ENCODE assay signal across 18 mouse cellular contexts in the genomic region with DNA sequence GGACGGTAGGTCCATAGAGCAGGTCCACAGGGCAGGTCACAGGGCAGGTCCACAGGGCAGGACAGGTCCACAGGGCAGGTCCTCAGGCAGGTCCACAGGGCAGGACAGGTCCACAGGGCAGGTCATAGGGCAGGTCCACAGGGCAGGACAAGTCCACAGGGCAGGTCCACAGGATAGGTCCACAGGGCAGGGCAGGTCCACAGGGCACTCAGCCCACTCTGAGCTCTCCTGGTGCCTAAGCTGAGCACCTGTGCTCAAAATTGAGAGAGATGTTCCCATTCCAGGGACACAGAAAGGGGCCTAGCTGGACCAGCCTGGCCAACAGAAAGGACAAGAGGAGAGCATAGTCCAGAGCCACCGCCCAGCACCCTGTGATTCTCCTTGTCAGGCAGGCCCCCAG. TPM values are rescaled to one million over a fixed set of nuclear protein-coding genes. Genes with fewer than 3 reads are reported as not detected.
DNase-seq lines count a peak whose midpoint lies in the region; ATAC-seq lines count a peak whose summit lies in the region.
"Had no signal": no experiment of that assay in that cellular context is flagged by ENCODE, and none has a peak within 500 bp of the region (broad histone marks: within the 10 kb centered on the region; RNA-seq: fewer than 3 reads in every experiment).

No protein-coding gene starts in this region.

- ATAC-seq in forebrain, embryonic 16.5 days, result no peak
- ATAC-seq in hindbrain, embryonic 12.5 days (ENCODE audit: low FRiP score), result peak; percentile 27; the same call in 1 of the 2 replicates
- no peak for ATAC-seq in hindbrain, embryonic 16.5 days
- no peak for ATAC-seq in neural tube, embryonic 13.5 days (ENCODE audit: low read depth)
- ATAC-seq in CD4-positive, CD25-positive, alpha-beta regulatory T cell, adult 4 months, result no peak
- ATAC-seq: liver, postnatal 0 days had no signal

- no peaks in the 10 kb centered on the region for H3K36me3 ChIP-seq in forebrain, embryonic 10.5 days (replicated peaks)
- no peaks in the 10 kb centered on the region for H3K36me3 ChIP-seq in forebrain, embryonic 16.5 days (ENCODE audit: control insufficient read depth, insufficient read depth)
- H3K36me3 ChIP-seq in hindbrain, embryonic 12.5 days, result no peaks in the 10 kb centered on the region
- H3K36me3 ChIP-seq in hindbrain, embryonic 16.5 days (ENCODE audit: control insufficient read depth, insufficient read depth, low read length), result no peaks in the 10 kb centered on the region
- H3K36me3 ChIP-seq in neural tube, embryonic 13.5 days, result no peaks in the 10 kb centered on the region
- H3K36me3 ChIP-seq: embryonic facial prominence, embryonic 13.5 days; heart, embryonic 12.5 days had no signal

- 85% methylated on average over 2 of the region's 2 CpGs for WGBS in forebrain, embryonic 10.5 days
- 68% methylated on average over 2 of the region's 2 CpGs for WGBS in forebrain, embryonic 16.5 days
- 84% methylated on average over 2 of the region's 2 CpGs for WGBS in hindbrain, embryonic 12.5 days
- 85% methylated on average over 2 of the region's 2 CpGs for WGBS in hindbrain, embryonic 16.5 days
- 82% methylated on average over 2 of the region's 2 CpGs for WGBS in neural tube, embryonic 13.5 days

- no peaks in the 10 kb centered on the region for H3K9me3 ChIP-seq in forebrain, embryonic 10.5 days
- H3K9me3 ChIP-seq in forebrain, embryonic 16.5 days (ENCODE audit: control insufficient read depth, low read length), result no peaks in the 10 kb centered on the region
- H3K9me3 ChIP-seq in hindbrain, embryonic 12.5 days (replicated peaks), result no peaks in the 10 kb centered on the region
- no peaks in the 10 kb centered on the region for H3K9me3 ChIP-seq in hindbrain, embryonic 16.5 days (ENCODE audit: control insufficient read depth, low read length)
- H3K9me3 ChIP-seq in neural tube, embryonic 13.5 days, result no peaks in the 10 kb centered on the region
- H3K9me3 ChIP-seq: embryonic facial prominence, embryonic 13.5 days had no signal

- peaks cover 27% of the 10 kb centered on the region for H3K4me1 ChIP-seq in forebrain, embryonic 10.5 days
- peaks cover 29% of the 10 kb centered on the region for H3K4me1 ChIP-seq in forebrain, embryonic 16.5 days (replicated peaks; ENCODE audit: control insufficient read depth, insufficient read depth, low read length)
- H3K4me1 ChIP-seq in hindbrain, embryonic 12.5 days, result peaks cover 24% of the 10 kb centered on the region
- peaks cover 5% of the 10 kb centered on the region; the same call in 1 of the 2 replicates for H3K4me1 ChIP-seq in hindbrain, embryonic 16.5 days (ENCODE audit: control insufficient read depth, insufficient read depth, low read depth, low read length)
- H3K4me1 ChIP-seq in neural tube, embryonic 13.5 days (replicated peaks), result peaks cover 26% of the 10 kb centered on the region

- no peak overlapping the region for H3K4me3 ChIP-seq in forebrain, embryonic 10.5 days
- H3K4me3 ChIP-seq in forebrain, embryonic 16.5 days (replicated peaks; ENCODE audit: low read length), result no peak overlapping the region
- no peak overlapping the region for H3K4me3 ChIP-seq in hindbrain, embryonic 12.5 days
- no peak overlapping the region for H3K4me3 ChIP-seq in hindbrain, embryonic 16.5 days (ENCODE audit: low read length)
- H3K4me3 ChIP-seq in neural tube, embryonic 13.5 days, result no peak overlapping the region
- H3K4me3 ChIP-seq: embryonic facial prominence, embryonic 13.5 days; heart, embryonic 12.5 days had no signal

- no peak for DNase-seq in forebrain, embryonic 10.5 days (ENCODE audit: extremely low spot score, low spot score)
- no peak for DNase-seq in neural tube, embryonic 10.5 days (ENCODE audit: extremely low spot score, low spot score)
- DNase-seq in testis, postnatal 10 days (ENCODE audit: low spot score), result no peak
- DNase-seq: adrenal gland, adult 8-10 months; cerebellum, postnatal 25 days; kidney, adult 9 months; layer of hippocampus, postnatal 36 days; liver; liver, postnatal 0 days; right cerebral cortex, postnatal 4 days; thymus, postnatal 4 days had no signal

- peaks cover 8% of the 10 kb centered on the region for H3K27me3 ChIP-seq in forebrain, embryonic 10.5 days (ENCODE audit: poor library complexity, severe bottlenecking)
- H3K27me3 ChIP-seq in forebrain, embryonic 16.5 days (replicated peaks; ENCODE audit: control insufficient read depth, insufficient read depth, low read length), result no peaks in the 10 kb centered on the region
- no peaks in the 10 kb centered on the region for H3K27me3 ChIP-seq in hindbrain, embryonic 12.5 days
- H3K27me3 ChIP-seq in hindbrain, embryonic 16.5 days (replicated peaks; ENCODE audit: control insufficient read depth, insufficient read depth, low read length), result no peaks in the 10 kb centered on the region
- H3K27me3 ChIP-seq in neural tube, embryonic 13.5 days, result no peaks in the 10 kb centered on the region

- H3K9ac ChIP-seq in forebrain, embryonic 16.5 days (replicated peaks; ENCODE audit: low read depth, low read length), result no peak overlapping the region
- H3K9ac ChIP-seq in hindbrain, embryonic 12.5 days, result no peak overlapping the region
- H3K9ac ChIP-seq in hindbrain, embryonic 16.5 days (ENCODE audit: low read depth, low read length), result no peak overlapping the region
- no peak overlapping the region for H3K9ac ChIP-seq in neural tube, embryonic 13.5 days
- H3K9ac ChIP-seq: embryonic facial prominence, embryonic 13.5 days; heart, embryonic 12.5 days; liver, postnatal 0 days had no signal

- no peak overlapping the region for H3K4me2 ChIP-seq in forebrain, embryonic 16.5 days (ENCODE audit: low read length)
- no peak overlapping the region for H3K4me2 ChIP-seq in hindbrain, embryonic 12.5 days (replicated peaks)
- no peak overlapping the region for H3K4me2 ChIP-seq in hindbrain, embryonic 16.5 days (ENCODE audit: low read length)
- H3K4me2 ChIP-seq in neural tube, embryonic 13.5 days, result no peak overlapping the region
- H3K4me2 ChIP-seq: embryonic facial prominence, embryonic 13.5 days; heart, embryonic 12.5 days had no signal

- peak overlapping the region; percentile 42; the same call in 1 of the 2 replicates for H3K27ac ChIP-seq in forebrain, embryonic 10.5 days
- H3K27ac ChIP-seq in forebrain, embryonic 16.5 days (ENCODE audit: low read length), result no peak overlapping the region
- 0 out of 2 replicates have a peak overlapping the region, but pooled peaks have one; percentile 50 for H3K27ac ChIP-seq in hindbrain, embryonic 12.5 days
- H3K27ac ChIP-seq in hindbrain, embryonic 16.5 days (ENCODE audit: low read depth, low read length), result no peak overlapping the region
- peak overlapping the region; percentile 74; the same call in 1 of the 2 replicates for H3K27ac ChIP-seq in neural tube, embryonic 13.5 days (replicated peaks)
- H3K27ac ChIP-seq: embryonic facial prominence, embryonic 13.5 days had no signal

RNA-seq across cellular contexts. Expression of a gene that starts 46.4 kb away (rescaled TPM):
- polyA plus RNA-seq in forebrain, embryonic 10.5 days (2016; fragmentation: Nextera tagmentation; extraction: Ambion mirVana), result 1.7 and 2.0 TPM in 2 replicates
- polyA plus RNA-seq in forebrain, embryonic 16.5 days (2015; fragmentation: Nextera tagmentation; extraction: Ambion mirVana), result 1.7 and 2.4 TPM in 2 replicates
- polyA plus RNA-seq in hindbrain, embryonic 12.5 days (2016; fragmentation: Nextera tagmentation; extraction: Ambion mirVana), result 2.9 and 3.6 TPM in 2 replicates
- 1.9 and 2.3 TPM in 2 replicates for polyA plus RNA-seq in hindbrain, embryonic 16.5 days (2015; fragmentation: Nextera tagmentation; extraction: Ambion mirVana)
- polyA plus RNA-seq in neural tube, embryonic 13.5 days (2015; fragmentation: Nextera tagmentation; extraction: Ambion mirVana), result 1.8 and 2.2 TPM in 2 replicates
- polyA plus RNA-seq in CD4-positive, CD25-positive, alpha-beta regulatory T cell, adult 4 months (2017; shearing (Covaris generic)), result 1 to 10 TPM; 1.8 to 2.1 TPM

Comparison
In these comparisons a context has a peak if more than half of its experiments do, and no peak if none do; other contexts are left out.
1. H3K27ac ChIP-seq: peak in forebrain, embryonic 10.5 days (single experiment), hindbrain, embryonic 12.5 days (single experiment) and neural tube, embryonic 13.5 days (single experiment); none in forebrain, embryonic 16.5 days (single experiment) and hindbrain, embryonic 16.5 days (single experiment).